Mouse (Mus musculus): ENCODE results near the gene Syngr2. TPM values are rescaled to one million over a fixed set of nuclear protein-coding genes. Genes with fewer than 3 reads are reported as not detected.

The Syngr2 gene
- polyA plus RNA-seq, 1 experiment from 2014 or later, result 107 TPM

DNA sequence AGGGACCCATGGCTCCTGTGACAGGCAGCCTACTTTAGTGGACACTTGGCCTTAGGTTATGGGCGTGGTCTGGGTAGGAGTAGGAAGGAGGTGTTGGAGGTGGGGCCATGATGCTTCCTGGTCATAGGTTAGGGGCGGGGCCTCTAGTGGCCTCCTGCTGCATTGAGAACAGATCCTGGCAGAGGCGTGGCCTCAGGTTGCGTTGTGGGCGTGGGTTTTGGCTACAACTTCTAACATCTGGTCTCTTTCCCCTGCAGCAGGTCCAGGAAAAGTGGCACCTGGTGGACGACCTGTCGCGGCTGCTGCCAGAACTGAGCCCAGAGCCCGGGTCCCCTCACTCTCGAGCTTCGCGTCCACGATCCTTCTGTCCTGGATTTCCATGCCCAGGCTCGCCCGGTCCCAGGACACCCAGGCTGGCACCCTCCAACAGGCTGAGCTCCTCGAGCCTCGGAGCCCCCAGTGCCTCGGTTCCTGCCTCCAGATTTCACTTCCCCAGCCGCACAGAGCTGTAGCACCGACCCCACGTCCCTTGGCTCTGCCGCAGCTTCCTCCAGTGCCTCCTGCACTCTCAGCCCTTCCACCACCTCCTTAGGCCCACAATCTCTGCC is 17.1 kb upstream of the Syngr2 start:
- no peaks in the 10 kb centered on the region for H3K36me3 ChIP-seq (ENCODE audit: insufficient read depth, low read length)
- H3K27me3 ChIP-seq (ENCODE audit: insufficient read depth, low read length), result no peaks in the 10 kb centered on the region
- H3K27ac ChIP-seq, result peak overlapping the region; percentile 48; the same call in 1 of the 2 replicates
- H3K4me3 ChIP-seq (replicated peaks; ENCODE audit: low read depth, low read length), result 0 out of 2 replicates have a peak overlapping the region, but pooled peaks have one; percentile 17
- DNase-seq (ENCODE audit: low spot score) (peak; percentile 80), ATAC-seq (replicated peaks; ENCODE audit: low FRiP score, low read depth) (peak; percentile 83)
- H3K4me1 ChIP-seq (replicated peaks; ENCODE audit: insufficient read depth, low read length), result 0 out of 2 replicates have a peak, but pooled peaks cover 5% of the 10 kb centered on the region
- H3K9ac ChIP-seq (ENCODE audit: low read depth, low read length), result peak overlapping the region; percentile 51; the same call in 1 of the 2 replicates
- TF ChIP-seq CTCF (IDR thresholded peaks at IDR 0.05; ENCODE audit: low read depth), result peak; percentile 33; the same call in 1 of the 2 replicates
- H3K9me3 ChIP-seq (replicated peaks; ENCODE audit: low read length), result no peaks in the 10 kb centered on the region
- H3K4me2 ChIP-seq (ENCODE audit: low read length), result peak overlapping the region; percentile 57
- WGBS, result 13% methylated on average over 20 of the region's 22 CpGs

GRCm38 (mm10) chr11:117794035-117794551 is 15.4 kb upstream of the Syngr2 start:
- Histone ChIP-seq H3K36me3 (ENCODE audit: insufficient read depth, low read length) (no peaks in the 10 kb centered on the region), H3K4me2 (ENCODE audit: low read length) (no peak overlapping the region), H3K9ac (ENCODE audit: low read depth, low read length) (no peak overlapping the region), H3K27me3 (ENCODE audit: insufficient read depth, low read length) (no peaks in the 10 kb centered on the region), H3K27ac (no peak overlapping the region), H3K4me3 (replicated peaks; ENCODE audit: low read depth, low read length) (no peak overlapping the region), H3K9me3 (replicated peaks; ENCODE audit: low read length) (no peaks in the 10 kb centered on the region), H3K4me1 (replicated peaks; ENCODE audit: insufficient read depth, low read length) (0 out of 2 replicates have a peak, but pooled peaks cover 5% of the 10 kb centered on the region)
- DNase-seq (ENCODE audit: low spot score), result no peak
- WGBS, result 64% methylated on average over 4 of the region's 4 CpGs
- no peak for ATAC-seq (replicated peaks; ENCODE audit: low FRiP score, low read depth)
- TF ChIP-seq CTCF (IDR thresholded peaks at IDR 0.05; ENCODE audit: low read depth), result no peak

DNA sequence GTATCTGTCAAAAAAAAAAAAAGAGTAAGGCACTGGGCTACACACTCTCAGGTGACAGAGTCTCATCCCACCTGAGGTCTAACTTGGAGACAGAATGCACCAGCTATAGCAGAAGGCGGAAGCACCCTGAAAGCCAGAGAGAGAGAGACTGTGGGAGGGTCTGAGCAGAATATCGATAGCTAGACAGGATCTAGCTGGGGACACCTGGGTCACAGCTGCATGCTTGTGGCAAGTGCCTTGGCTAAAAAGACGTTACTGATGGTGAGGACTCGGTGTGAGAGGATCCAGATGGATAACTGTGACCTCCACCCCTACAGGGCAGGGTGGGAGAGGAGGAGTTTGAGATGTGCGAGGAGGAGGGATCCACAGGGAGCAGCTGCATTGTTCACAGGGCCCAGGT is 12.5 kb upstream of the Syngr2 start:
- WGBS, result 34% methylated on average over 5 of the region's 5 CpGs
- no peaks in the 10 kb centered on the region for H3K27me3 ChIP-seq (ENCODE audit: insufficient read depth, low read length)
- no peak for DNase-seq (ENCODE audit: low spot score)
- no peak overlapping the region for H3K27ac ChIP-seq
- no peaks in the 10 kb centered on the region for H3K9me3 ChIP-seq (replicated peaks; ENCODE audit: low read length)
- no peak for TF ChIP-seq CTCF (IDR thresholded peaks at IDR 0.05; ENCODE audit: low read depth)
- H3K4me3 ChIP-seq (replicated peaks; ENCODE audit: low read depth, low read length), result no peak overlapping the region
- no peak for ATAC-seq (replicated peaks; ENCODE audit: low FRiP score, low read depth)
- 0 out of 2 replicates have a peak, but pooled peaks cover 5% of the 10 kb centered on the region for H3K4me1 ChIP-seq (replicated peaks; ENCODE audit: insufficient read depth, low read length)
- no peak overlapping the region for H3K9ac ChIP-seq (ENCODE audit: low read depth, low read length)
- H3K4me2 ChIP-seq (ENCODE audit: low read length), result no peak overlapping the region
- no peaks in the 10 kb centered on the region for H3K36me3 ChIP-seq (ENCODE audit: insufficient read depth, low read length)

GRCm38 (mm10) chr11:117797511-117798159 is 11.8 kb upstream of the Syngr2 start, which contains the start of gene 6030468B19Rik:
Gene 6030468B19Rik (plus strand): TSS chr11:117797660.
- no peak for ATAC-seq (replicated peaks; ENCODE audit: low FRiP score, low read depth)
- H3K4me3 ChIP-seq (replicated peaks; ENCODE audit: low read depth, low read length), result no peak within 1 kb of the TSS

DNA sequence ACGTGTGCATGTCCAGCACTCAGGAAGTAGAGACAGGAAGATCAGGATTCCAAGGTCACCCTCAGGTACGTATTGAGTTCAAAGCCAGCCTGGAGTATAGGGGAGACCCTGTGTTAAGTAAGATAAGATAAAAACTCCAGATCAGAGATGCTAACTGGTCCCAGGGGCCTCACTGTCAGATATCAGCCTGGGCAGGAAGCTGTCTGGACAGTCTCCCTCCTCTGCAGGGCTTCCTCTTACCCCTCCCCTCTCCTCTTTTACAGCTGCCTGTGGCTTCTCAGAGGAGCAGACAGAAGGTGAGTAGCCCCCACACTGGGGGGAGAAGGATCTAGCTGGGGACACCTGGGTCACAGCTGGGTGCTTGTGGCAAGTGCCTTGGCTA is 11.3 kb upstream of the Syngr2 start:
- no peaks in the 10 kb centered on the region for H3K27me3 ChIP-seq (ENCODE audit: insufficient read depth, low read length)
- ATAC-seq (replicated peaks; ENCODE audit: low FRiP score, low read depth) (no peak), DNase-seq (ENCODE audit: low spot score) (no peak)
- H3K36me3 ChIP-seq (ENCODE audit: insufficient read depth, low read length), result no peaks in the 10 kb centered on the region
- no peak overlapping the region for H3K4me2 ChIP-seq (ENCODE audit: low read length)
- WGBS, result 18% methylated on average over 2 of the region's 2 CpGs
- no peak overlapping the region for H3K27ac ChIP-seq
- H3K4me3 ChIP-seq (replicated peaks; ENCODE audit: low read depth, low read length), result no peak overlapping the region
- no peak for TF ChIP-seq CTCF (IDR thresholded peaks at IDR 0.05; ENCODE audit: low read depth)
- H3K9me3 ChIP-seq (replicated peaks; ENCODE audit: low read length), result no peaks in the 10 kb centered on the region
- H3K4me1 ChIP-seq (replicated peaks; ENCODE audit: insufficient read depth, low read length), result no peaks in the 10 kb centered on the region
- no peak overlapping the region for H3K9ac ChIP-seq (ENCODE audit: low read depth, low read length)

More at GRCm38 (mm10) chr11:117797511-117798159, 11.8 kb upstream of the Syngr2 start, which contains the start of gene 6030468B19Rik:
- Histone ChIP-seq H3K4me2 (ENCODE audit: low read length) (no peak within 1 kb of the TSS), H3K27ac (no peak within 1 kb of the TSS), H3K9me3 (replicated peaks; ENCODE audit: low read length) (no peaks in the 10 kb centered on the region), H3K36me3 (ENCODE audit: insufficient read depth, low read length) (no peaks in the 10 kb centered on the region), H3K4me1 (replicated peaks; ENCODE audit: insufficient read depth, low read length) (0 out of 2 replicates have a peak, but pooled peaks cover under 1% of the 10 kb centered on the region), H3K9ac (ENCODE audit: low read depth, low read length) (no peak within 1 kb of the TSS), H3K27me3 (ENCODE audit: insufficient read depth, low read length) (no peaks in the 10 kb centered on the region)
- TF ChIP-seq CTCF (IDR thresholded peaks at IDR 0.05; ENCODE audit: low read depth), result no peak
- no peak for DNase-seq (ENCODE audit: low spot score)
- WGBS, result 59% methylated on average over 9 of the region's 9 CpGs

DNA sequence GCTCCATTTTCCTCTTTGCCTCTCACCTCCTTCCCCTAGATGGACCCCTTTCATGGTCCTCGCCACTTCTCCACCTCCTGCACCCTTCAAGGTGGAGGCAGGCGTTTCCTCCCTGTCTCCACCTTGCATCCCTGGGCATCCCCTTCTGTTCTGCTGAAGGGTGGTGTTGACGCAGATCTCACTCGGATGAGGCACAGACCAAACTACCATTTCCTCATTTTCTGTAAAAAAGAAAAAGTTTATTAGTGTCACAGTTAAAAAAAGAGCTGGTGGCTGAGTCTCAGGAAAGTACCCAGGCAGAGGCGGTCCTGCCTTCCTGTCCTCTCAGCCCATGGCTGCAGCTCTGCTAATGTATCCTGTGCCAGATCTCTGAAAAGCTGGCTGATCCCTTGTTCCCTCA is 10.3 kb upstream of the Syngr2 start:
- no peaks in the 10 kb centered on the region for H3K9me3 ChIP-seq (replicated peaks; ENCODE audit: low read length)
- ATAC-seq (replicated peaks; ENCODE audit: low FRiP score, low read depth), result no peak
- H3K4me3 ChIP-seq (replicated peaks; ENCODE audit: low read depth, low read length), result no peak overlapping the region
- no peak overlapping the region for H3K9ac ChIP-seq (ENCODE audit: low read depth, low read length)
- no peak overlapping the region for H3K27ac ChIP-seq
- no peak for TF ChIP-seq CTCF (IDR thresholded peaks at IDR 0.05; ENCODE audit: low read depth)
- no peak overlapping the region for H3K4me2 ChIP-seq (ENCODE audit: low read length)
- no peaks in the 10 kb centered on the region for H3K4me1 ChIP-seq (replicated peaks; ENCODE audit: insufficient read depth, low read length)
- no peaks in the 10 kb centered on the region for H3K36me3 ChIP-seq (ENCODE audit: insufficient read depth, low read length)
- no peaks in the 10 kb centered on the region for H3K27me3 ChIP-seq (ENCODE audit: insufficient read depth, low read length)
- DNase-seq (ENCODE audit: low spot score), result no peak
- WGBS, result 72% methylated on average over 5 of the region's 5 CpGs
